Mouse (Mus musculus): ENCODE measurements around the gene Omd.

DNA sequence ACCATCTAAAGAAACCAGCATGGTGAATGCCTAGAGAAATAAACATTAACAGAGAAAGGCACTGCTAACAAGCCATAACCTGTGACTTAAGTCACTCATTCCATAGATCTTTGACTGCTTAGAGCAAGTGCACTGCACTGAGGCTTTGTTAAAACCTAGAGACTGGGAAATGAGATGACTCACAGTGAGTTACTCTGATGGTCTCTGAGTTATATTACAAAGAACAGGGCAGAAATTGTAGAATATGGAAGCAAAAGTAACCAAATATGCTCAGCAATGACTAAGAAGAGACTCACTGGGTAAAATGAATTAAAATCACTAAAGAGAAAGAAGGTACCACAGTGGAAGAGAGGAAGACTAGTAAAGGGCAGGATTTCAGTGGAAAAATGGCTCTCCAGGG is 1.6 kb downstream of the Omd start:
- TF ChIP-seq CTCF (IDR thresholded peaks at IDR 0.05; ENCODE audit: low read depth, low read length), result no peak
- no peak for TF ChIP-seq TAL1 (conservative IDR thresholded peaks at IDR 0.05; ENCODE audit: low read depth, low read length)
- no peak for TF ChIP-seq GATA1 (IDR thresholded peaks at IDR 0.05; ENCODE audit: borderline replicate concordance, low read length)
- TF ChIP-seq POLR2AphosphoS5 (IDR thresholded peaks at IDR 0.05; ENCODE audit: insufficient replicate concordance, low read depth, low read length), result no peak
